Mouse (Mus musculus): ENCODE results near the gene Pde4dip. TPM values are rescaled to one million over a fixed set of nuclear protein-coding genes. Genes with fewer than 3 reads are reported as not detected.

Pde4dip gene
- polyA plus RNA-seq, 1 experiment = 0.01 TPM

- TF ChIP-seq GATA1 (IDR thresholded peaks at IDR 0.05; ENCODE audit: low read length) = no peak
- no peak for TF ChIP-seq TAL1 (IDR thresholded peaks at IDR 0.05; ENCODE audit: low read length)
- Histone ChIP-seq H3K27me3 (ENCODE audit: control insufficient read depth) (peaks cover 7% of the 10 kb centered on the region), H3K9me3 (ENCODE audit: control insufficient read depth, low read length) (no peaks in the 10 kb centered on the region), H3K4me1 (ENCODE audit: control insufficient read depth) (peaks cover 37% of the 10 kb centered on the region), H3K36me3 (ENCODE audit: control insufficient read depth) (no peaks in the 10 kb centered on the region), H3K4me3 (replicated peaks) (no peak overlapping the region)
These were observed 42.9 kb upstream of the Pde4dip start for GRCm38 (mm10) chr3:97931310-97931885.

DNA sequence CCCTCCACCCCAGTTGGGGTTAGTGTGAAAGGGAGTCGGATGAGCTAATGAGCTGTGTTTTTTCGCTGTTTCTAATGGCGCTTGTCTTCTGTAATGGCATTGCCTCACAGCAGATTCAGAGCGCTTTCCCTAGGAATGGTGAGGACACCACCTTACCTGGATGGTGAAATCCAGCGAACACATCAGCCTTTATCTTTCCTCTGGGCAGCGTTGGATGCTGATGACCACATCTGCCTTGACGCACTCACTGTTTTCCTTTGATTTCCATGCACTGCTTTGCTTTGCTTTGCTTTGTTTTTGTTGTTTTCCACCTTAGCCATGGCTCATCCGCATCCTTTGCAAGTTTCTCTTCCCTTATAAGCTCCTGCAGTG lies 42.3 kb upstream of the Pde4dip start:
- Histone ChIP-seq H3K9me3 (ENCODE audit: control insufficient read depth, low read length) (no peaks in the 10 kb centered on the region), H3K27me3 (ENCODE audit: control insufficient read depth) (peaks cover 7% of the 10 kb centered on the region), H3K4me1 (ENCODE audit: control insufficient read depth) (peaks cover 37% of the 10 kb centered on the region), H3K4me3 (replicated peaks) (no peak overlapping the region), H3K36me3 (ENCODE audit: control insufficient read depth) (no peaks in the 10 kb centered on the region)
- TF ChIP-seq TAL1 (IDR thresholded peaks at IDR 0.05; ENCODE audit: low read length) (no peak), GATA1 (IDR thresholded peaks at IDR 0.05; ENCODE audit: low read length) (no peak)

- H3K4me3 ChIP-seq (replicated peaks) = no peak overlapping the region
- peaks cover 37% of the 10 kb centered on the region for H3K4me1 ChIP-seq (ENCODE audit: control insufficient read depth)
These were observed 41.8 kb upstream of the Pde4dip start for GRCm38 (mm10) chr3:97930141-97930786.

DNA sequence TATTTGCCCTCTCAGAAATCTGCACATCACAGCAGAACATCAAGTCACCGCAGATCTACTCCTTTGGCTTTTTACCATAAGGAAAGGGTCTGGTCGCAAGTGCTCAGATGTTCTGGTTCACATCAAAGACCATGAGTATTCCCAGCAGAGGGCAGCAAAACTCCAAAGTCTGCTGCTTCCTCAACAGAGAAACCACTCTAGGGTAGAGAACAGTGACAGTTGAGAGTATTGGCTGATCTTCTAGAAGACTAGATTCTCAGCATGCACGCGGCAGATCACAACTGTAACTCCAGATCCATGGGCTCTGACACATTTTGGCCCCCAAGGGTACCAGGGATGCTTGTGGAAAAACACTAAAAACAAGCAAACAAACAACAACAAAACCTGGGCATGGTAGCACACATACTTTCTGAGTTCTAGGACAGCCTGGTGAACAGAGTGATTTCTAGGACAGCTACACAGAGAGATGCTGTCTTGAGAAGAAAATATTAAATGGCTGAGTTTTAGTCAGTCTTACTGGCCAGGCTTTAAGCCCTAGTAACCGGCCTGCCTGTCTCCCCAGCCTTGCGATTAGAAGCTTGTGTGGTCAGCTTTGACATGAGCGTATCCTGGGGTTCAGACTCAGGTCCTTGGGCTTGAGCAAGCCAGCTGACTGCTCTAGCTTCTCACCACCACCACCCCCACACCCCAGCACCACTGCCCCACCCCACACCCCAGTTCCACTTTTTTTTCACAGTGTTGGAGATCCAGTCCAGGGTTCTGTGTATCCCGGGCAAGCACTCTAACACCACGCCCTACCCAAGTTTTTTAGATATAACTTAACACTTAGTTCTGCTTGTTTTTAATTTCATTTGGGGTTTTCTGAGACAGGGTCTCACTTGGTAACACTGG lies 40.7 kb upstream of the Pde4dip start:
- H3K27me3 ChIP-seq (ENCODE audit: control insufficient read depth) = peaks cover 7% of the 10 kb centered on the region
- no peak overlapping the region for H3K4me3 ChIP-seq (replicated peaks)
- TF ChIP-seq GATA1 (IDR thresholded peaks at IDR 0.05; ENCODE audit: low read length) (no peak), TAL1 (IDR thresholded peaks at IDR 0.05; ENCODE audit: low read length) (no peak)
- H3K36me3 ChIP-seq (ENCODE audit: control insufficient read depth) = peaks cover 5% of the 10 kb centered on the region
- H3K4me1 ChIP-seq (ENCODE audit: control insufficient read depth) = peaks cover 35% of the 10 kb centered on the region
- no peaks in the 10 kb centered on the region for H3K9me3 ChIP-seq (ENCODE audit: control insufficient read depth, low read length)

More at GRCm38 (mm10) chr3:97930141-97930786, 41.8 kb upstream of the Pde4dip start:
- Histone ChIP-seq H3K36me3 (ENCODE audit: control insufficient read depth) (peaks cover 2% of the 10 kb centered on the region), H3K27me3 (ENCODE audit: control insufficient read depth) (peaks cover 7% of the 10 kb centered on the region), H3K9me3 (ENCODE audit: control insufficient read depth, low read length) (no peaks in the 10 kb centered on the region)
- TF ChIP-seq TAL1 (IDR thresholded peaks at IDR 0.05; ENCODE audit: low read length) (no peak), GATA1 (IDR thresholded peaks at IDR 0.05; ENCODE audit: low read length) (no peak)

DNA sequence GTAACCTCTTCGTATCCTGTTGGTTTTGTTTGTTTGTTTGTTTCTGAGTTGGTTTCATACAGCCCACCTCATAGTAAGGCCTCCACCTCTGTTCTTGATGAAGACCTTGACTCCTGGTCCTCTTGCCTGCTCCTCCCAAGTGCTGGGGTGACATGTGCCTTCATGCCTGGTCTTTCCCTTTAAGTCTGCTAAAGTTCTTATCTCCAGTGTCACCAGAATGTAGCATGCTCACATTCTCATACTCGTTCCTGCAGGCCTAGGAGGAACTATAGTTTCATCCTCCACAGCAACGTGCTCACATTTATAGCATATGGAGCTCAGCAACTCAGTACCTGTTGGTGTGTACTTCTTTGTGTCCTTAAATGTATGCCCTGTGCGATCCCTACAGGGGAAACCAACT lies 38.8 kb upstream of the Pde4dip start:
- no peak for TF ChIP-seq GATA1 (IDR thresholded peaks at IDR 0.05; ENCODE audit: low read length)
- no peak for TF ChIP-seq TAL1 (IDR thresholded peaks at IDR 0.05; ENCODE audit: low read length)
- Histone ChIP-seq H3K36me3 (ENCODE audit: control insufficient read depth) (peaks cover 22% of the 10 kb centered on the region), H3K4me1 (ENCODE audit: control insufficient read depth) (peaks cover 25% of the 10 kb centered on the region), H3K27me3 (ENCODE audit: control insufficient read depth) (no peaks in the 10 kb centered on the region), H3K9me3 (ENCODE audit: control insufficient read depth, low read length) (no peaks in the 10 kb centered on the region), H3K4me3 (replicated peaks) (no peak overlapping the region)

- Histone ChIP-seq H3K4me1 (ENCODE audit: control insufficient read depth) (peaks cover 14% of the 10 kb centered on the region), H3K4me3 (replicated peaks) (no peak overlapping the region), H3K27me3 (ENCODE audit: control insufficient read depth) (no peaks in the 10 kb centered on the region), H3K36me3 (ENCODE audit: control insufficient read depth) (peaks cover 38% of the 10 kb centered on the region), H3K9me3 (ENCODE audit: control insufficient read depth, low read length) (no peaks in the 10 kb centered on the region)
- TF ChIP-seq TAL1 (IDR thresholded peaks at IDR 0.05; ENCODE audit: low read length) (no peak), GATA1 (IDR thresholded peaks at IDR 0.05; ENCODE audit: low read length) (no peak)
These were observed 36.7 kb upstream of the Pde4dip start for GRCm38 (mm10) chr3:97925246-97925645.

- TF ChIP-seq TAL1 (IDR thresholded peaks at IDR 0.05; ENCODE audit: low read length) = no peak
- TF ChIP-seq GATA1 (IDR thresholded peaks at IDR 0.05; ENCODE audit: low read length) = no peak
- Histone ChIP-seq H3K36me3 (ENCODE audit: control insufficient read depth) (peaks cover 88% of the 10 kb centered on the region), H3K9me3 (ENCODE audit: control insufficient read depth, low read length) (no peaks in the 10 kb centered on the region), H3K4me3 (replicated peaks) (no peak overlapping the region), H3K4me1 (ENCODE audit: control insufficient read depth) (no peaks in the 10 kb centered on the region), H3K27me3 (ENCODE audit: control insufficient read depth) (no peaks in the 10 kb centered on the region)
These were observed 30.5 kb upstream of the Pde4dip start for GRCm38 (mm10) chr3:97918885-97919550.

- Histone ChIP-seq H3K9me3 (ENCODE audit: control insufficient read depth, low read length) (no peaks in the 10 kb centered on the region), H3K27me3 (ENCODE audit: control insufficient read depth) (no peaks in the 10 kb centered on the region), H3K4me1 (ENCODE audit: control insufficient read depth) (no peaks in the 10 kb centered on the region), H3K36me3 (ENCODE audit: control insufficient read depth) (peaks cover 78% of the 10 kb centered on the region), H3K4me3 (replicated peaks) (no peak overlapping the region)
- TF ChIP-seq GATA1 (IDR thresholded peaks at IDR 0.05; ENCODE audit: low read length) (no peak), TAL1 (IDR thresholded peaks at IDR 0.05; ENCODE audit: low read length) (no peak)
These were observed 26.6 kb upstream of the Pde4dip start for GRCm38 (mm10) chr3:97915081-97915480.

Measured in erythroblast, embryonic 14.5 days (primary cell).